Mouse (Mus musculus) kidney, embryonic 15.5 days (tissue): ENCODE data around the gene Golga2. TPM values are rescaled to one million over a fixed set of nuclear protein-coding genes. Genes with fewer than 3 reads are reported as not detected.
A peak's percentile ranks its signal among the peaks of the same experiment; 100 is the strongest.

Experiments
- ATAC-seq: fragments of 200-750 bp; cut with Nextera tagmentation; replicated peaks from 2 replicates; pipeline ENCODE4 v1.8.0; 2017; ENCODE audit warnings: moderate TSS enrichment; ENCODE audit not compliant: low FRiP score
- H3K27ac ChIP-seq: fragments of 300-500 bp; sonication (generic); 2 replicates; pipeline ENCODE4 v1.5.1; 2015; ENCODE audit warnings: mild to moderate bottlenecking, inconsistent platforms
- H3K27me3 ChIP-seq: fragments of 300-500 bp; sonication (generic); 2 replicates; pipeline ENCODE4 v1.6.1; 2015; ENCODE audit warnings: inconsistent platforms
- H3K36me3 ChIP-seq: fragments of 300-500 bp; sonication (generic); 2 replicates; pipeline ENCODE4 v1.6.1; 2015; ENCODE audit warnings: inconsistent platforms
- H3K4me1 ChIP-seq: fragments of 300-500 bp; sonication (generic); 2 replicates; pipeline ENCODE4 v1.6.1; 2015; ENCODE audit warnings: inconsistent platforms
- H3K4me2 ChIP-seq: fragments of 300-500 bp; sonication (generic); 2 replicates; pipeline ENCODE4 v1.6.1; 2015; ENCODE audit warnings: moderate library complexity, mild to moderate bottlenecking, inconsistent platforms
- H3K4me3 ChIP-seq: fragments of 300-500 bp; sonication (generic); replicated peaks from 2 replicates; pipeline ENCODE4 v1.5.1; 2015; ENCODE audit warnings: mild to moderate bottlenecking, inconsistent platforms
- H3K9ac ChIP-seq: fragments of 300-500 bp; sonication (generic); 2 replicates; pipeline ENCODE4 v1.6.1; 2015; ENCODE audit warnings: mild to moderate bottlenecking, inconsistent platforms
- H3K9me3 ChIP-seq: fragments of 300-500 bp; sonication (generic); replicated peaks from 2 replicates; pipeline ENCODE4 v1.6.1; 2016; ENCODE audit warnings: inconsistent platforms
- WGBS: fragments of 180-500 bp; shearing (Covaris S2); methylation state at CpG from one replicate; pipeline ENCODE4 v1.1.7; 2015; ENCODE audit warnings: mixed read lengths; 5-methylcytosine and 5-hydroxymethylcytosine counted together
- polyA plus RNA-seq: library from polyadenylated mRNA; unstranded; fragments of >200 nt; fragmentation: Nextera tagmentation; extraction: Ambion mirVana; gene quantifications from 2 replicates; pipeline ENCODE4 v1.2.1, GENCODE M21; 2015

Gene Golga2
- polyA plus RNA-seq, 1 experiment from 2014 or later, result 27.3 TPM

GRCm38 (mm10) chr2:32256273-32256672 lies 30.9 kb upstream of the Golga2 start:
- Histone ChIP-seq H3K4me2 (no peak overlapping the region), H3K36me3 (peaks cover 69% of the 10 kb centered on the region), H3K9ac (no peak overlapping the region), H3K4me3 (no peak overlapping the region), H3K27me3 (no peaks in the 10 kb centered on the region), H3K9me3 (no peaks in the 10 kb centered on the region), H3K4me1 (peaks cover 15% of the 10 kb centered on the region), H3K27ac (no peak overlapping the region)
- no peak for ATAC-seq
- WGBS, result 94% methylated on average over 11 of the region's 11 CpGs

- H3K4me1 ChIP-seq, result peaks cover 15% of the 10 kb centered on the region
- H3K36me3 ChIP-seq, result peaks cover 42% of the 10 kb centered on the region
- no peaks in the 10 kb centered on the region for H3K9me3 ChIP-seq
- H3K27me3 ChIP-seq, result no peaks in the 10 kb centered on the region
- peak overlapping the region; percentile 61 for H3K27ac ChIP-seq
- ATAC-seq, result no peak
- WGBS, result 39% methylated on average over 6 of the region's 6 CpGs
- peak overlapping the region; percentile 67 for H3K4me3 ChIP-seq
- peak overlapping the region; percentile 61 for H3K4me2 ChIP-seq
- H3K9ac ChIP-seq, result peak overlapping the region; percentile 79
Measured at GRCm38 (mm10) chr2:32258887-32259533, 28.2 kb upstream of the Golga2 start.

DNA sequence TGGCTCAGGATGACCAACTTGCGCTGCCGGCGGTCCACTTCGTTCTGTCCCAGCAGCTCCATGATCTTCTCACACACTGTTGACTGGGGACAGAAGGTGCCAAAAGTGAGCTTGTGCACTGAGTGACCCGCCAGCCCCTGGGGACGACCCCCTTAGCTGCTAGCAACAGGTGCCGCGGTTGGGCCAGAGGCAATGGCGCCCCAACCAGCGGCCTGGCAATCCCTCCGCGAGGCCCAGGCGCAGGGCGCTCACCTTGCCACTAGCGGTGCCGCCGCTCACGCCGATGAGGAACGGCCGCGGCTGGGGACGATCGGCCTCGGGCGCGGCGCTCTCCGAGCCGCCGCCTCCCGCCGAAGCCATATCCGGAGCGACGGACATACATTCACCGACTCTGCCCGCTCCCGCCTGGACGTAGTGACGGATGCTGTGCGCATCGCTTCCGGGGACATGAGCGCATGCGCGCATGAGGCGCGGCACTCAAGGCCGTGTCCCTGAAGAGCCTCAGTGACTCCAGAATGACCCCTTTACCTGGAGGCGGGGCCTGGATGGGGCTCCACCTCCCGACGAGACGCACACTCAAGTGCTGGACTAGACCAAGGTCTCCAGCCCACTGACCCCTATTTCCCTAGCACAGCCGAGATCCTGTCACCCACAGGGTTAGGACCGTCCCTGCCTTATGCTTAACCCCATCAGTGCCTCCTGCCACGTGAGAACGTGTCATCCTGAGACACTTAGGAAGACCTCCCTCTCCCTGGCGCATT lies 27.3 kb upstream of the Golga2 start, which contains the start of gene Uck1:
Gene Uck1 (minus strand): TSS at position 503 of the 761 bp plus-strand sequence.
- H3K4me2 ChIP-seq, result peak within 1 kb of the TSS; percentile 61
- H3K9ac ChIP-seq, result peak within 1 kb of the TSS; percentile 79
- H3K36me3 ChIP-seq, result peaks cover 34% of the 10 kb centered on the region
- WGBS, result 2% methylated on average over 59 of the region's 59 CpGs
- ATAC-seq, result peak; percentile 94
- peak within 1 kb of the TSS; percentile 61 for H3K27ac ChIP-seq
- H3K27me3 ChIP-seq, result no peaks in the 10 kb centered on the region
- H3K4me3 ChIP-seq, result peak within 1 kb of the TSS; percentile 67
- H3K4me1 ChIP-seq, result peaks cover 15% of the 10 kb centered on the region
- no peaks in the 10 kb centered on the region; the same call in 1 of the 2 replicates for H3K9me3 ChIP-seq

DNA sequence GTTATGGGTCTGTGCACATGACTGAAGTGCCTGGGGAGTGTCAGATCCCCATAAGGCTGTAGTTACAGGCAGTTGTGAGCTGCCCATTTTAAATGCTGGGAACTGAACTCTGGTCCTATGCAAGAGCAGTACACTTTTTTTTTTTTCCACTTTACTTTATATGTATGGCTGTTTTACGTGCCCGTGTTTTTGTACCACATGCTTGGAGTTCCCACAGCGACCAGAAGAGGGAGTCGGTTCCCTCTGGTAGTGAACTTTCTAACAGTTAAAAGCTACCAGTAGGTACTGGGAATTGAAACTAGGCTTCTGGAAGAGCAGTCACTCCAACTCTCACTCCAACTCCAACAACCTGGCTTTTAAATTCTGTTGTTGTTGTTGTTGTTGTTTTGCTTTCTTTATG lies 26.5 kb upstream of the Golga2 start:
- H3K27me3 ChIP-seq, result no peaks in the 10 kb centered on the region
- H3K4me2 ChIP-seq, result peak overlapping the region; percentile 61; the same call in 1 of the 2 replicates
- H3K36me3 ChIP-seq, result peaks cover 32% of the 10 kb centered on the region
- no peaks in the 10 kb centered on the region; the same call in 1 of the 2 replicates for H3K9me3 ChIP-seq
- H3K4me3 ChIP-seq, result no peak overlapping the region
- ATAC-seq, result no peak
- 40% methylated on average over 4 of the region's 4 CpGs for WGBS
- no peak overlapping the region for H3K9ac ChIP-seq
- 0 out of 2 replicates have a peak overlapping the region, but pooled peaks have one; percentile 61 for H3K27ac ChIP-seq
- H3K4me1 ChIP-seq, result peaks cover 15% of the 10 kb centered on the region

DNA sequence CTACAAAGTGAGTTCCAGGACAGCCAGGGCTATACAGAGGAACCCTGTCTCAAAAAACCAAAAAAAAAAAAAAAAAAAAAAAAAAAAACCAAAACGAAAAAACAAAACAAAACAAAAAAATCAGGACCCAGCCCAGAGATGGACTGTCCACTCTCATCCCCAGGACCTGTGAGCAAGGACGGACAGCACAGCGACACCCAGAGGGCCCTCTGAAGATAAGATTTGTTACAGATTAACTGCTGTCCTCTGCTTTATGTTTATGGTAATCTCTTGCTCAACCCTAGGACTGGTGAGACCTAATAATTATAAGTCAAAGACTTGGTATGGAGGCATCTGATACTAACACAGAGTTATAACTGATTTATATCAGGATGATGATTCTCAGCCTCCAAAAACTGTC lies 11.4 kb upstream of the Golga2 start:
- no peaks in the 10 kb centered on the region for H3K4me1 ChIP-seq
- no peaks in the 10 kb centered on the region for H3K9me3 ChIP-seq
- no peak overlapping the region for H3K4me2 ChIP-seq
- no peak for ATAC-seq
- no peak overlapping the region for H3K27ac ChIP-seq
- peaks cover 42% of the 10 kb centered on the region for H3K36me3 ChIP-seq
- H3K4me3 ChIP-seq, result no peak overlapping the region
- no peak overlapping the region for H3K9ac ChIP-seq
- no peaks in the 10 kb centered on the region for H3K27me3 ChIP-seq
- WGBS, result 85% methylated on average over 3 of the region's 3 CpGs

- ATAC-seq, result no peak
- Histone ChIP-seq H3K4me2 (no peak overlapping the region), H3K4me1 (peaks cover 11% of the 10 kb centered on the region), H3K27ac (no peak overlapping the region), H3K9ac (no peak overlapping the region), H3K36me3 (peaks cover 86% of the 10 kb centered on the region), H3K27me3 (no peaks in the 10 kb centered on the region), H3K9me3 (no peaks in the 10 kb centered on the region), H3K4me3 (no peak overlapping the region)
- 89% methylated on average over 2 of the region's 2 CpGs for WGBS
Measured at GRCm38 (mm10) chr2:32282289-32282688, 4.9 kb upstream of the Golga2 start.

DNA sequence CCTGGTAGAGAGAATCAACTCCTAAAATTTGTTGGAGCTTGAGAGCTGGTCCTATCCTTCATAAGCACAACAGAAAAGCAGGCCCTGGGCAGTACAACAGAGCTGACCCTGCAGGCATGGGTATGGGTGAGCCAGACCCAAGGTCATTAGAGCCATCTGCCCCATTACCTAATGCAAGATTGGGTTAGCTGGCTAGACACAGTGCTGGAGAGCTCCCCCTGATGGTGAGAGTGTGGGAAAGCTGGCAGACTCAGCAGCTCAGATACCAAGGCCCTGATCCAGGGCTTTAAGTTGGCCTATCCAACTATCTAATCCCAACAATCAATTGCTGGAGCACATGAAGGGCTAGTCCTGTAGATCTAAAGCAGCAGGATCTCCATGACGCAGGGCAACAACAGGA lies 4.5 kb upstream of the Golga2 start:
- WGBS, result 82% methylated on average over 1 of the region's 1 CpGs
- ATAC-seq, result no peak
- Histone ChIP-seq H3K9ac (no peak overlapping the region), H3K27me3 (no peaks in the 10 kb centered on the region), H3K36me3 (peaks cover 82% of the 10 kb centered on the region), H3K27ac (no peak overlapping the region), H3K9me3 (no peaks in the 10 kb centered on the region), H3K4me3 (no peak overlapping the region), H3K4me2 (no peak overlapping the region), H3K4me1 (peaks cover 11% of the 10 kb centered on the region)

- ATAC-seq, result no peak
- no peak overlapping the region for H3K27ac ChIP-seq
- peaks cover 15% of the 10 kb centered on the region for H3K4me1 ChIP-seq
- peaks cover 69% of the 10 kb centered on the region for H3K36me3 ChIP-seq
- 92% methylated on average over 3 of the region's 3 CpGs for WGBS
- no peak overlapping the region for H3K9ac ChIP-seq
- no peaks in the 10 kb centered on the region for H3K9me3 ChIP-seq
- no peak overlapping the region for H3K4me2 ChIP-seq
- H3K27me3 ChIP-seq, result no peaks in the 10 kb centered on the region
- no peak overlapping the region for H3K4me3 ChIP-seq
Measured at GRCm38 (mm10) chr2:32283986-32284385, 3.2 kb upstream of the Golga2 start.

- ATAC-seq, result peak; percentile 98
- Histone ChIP-seq H3K9me3 (no peaks in the 10 kb centered on the region), H3K9ac (peak within 1 kb of the TSS; percentile 86), H3K4me3 (peak within 1 kb of the TSS; percentile 82), H3K27ac (peak within 1 kb of the TSS; percentile 83), H3K27me3 (no peaks in the 10 kb centered on the region), H3K4me2 (peak within 1 kb of the TSS; percentile 84), H3K4me1 (peaks cover 21% of the 10 kb centered on the region), H3K36me3 (peaks cover 48% of the 10 kb centered on the region)
- under 1% methylated on average over 41 of the region's 41 CpGs for WGBS
Measured at GRCm38 (mm10) chr2:32287923-32288367, 761 bp downstream of the Golga2 start, which contains the start of gene Swi5. Gene Swi5, minus strand, starts transcription at chr2:32288075.

GRCm38 (mm10) chr2:32288371-32288931 lies 1.3 kb downstream of the Golga2 start:
- Histone ChIP-seq H3K4me3 (peak overlapping the region; percentile 82), H3K4me2 (peak overlapping the region; percentile 76), H3K27ac (peak overlapping the region; percentile 79), H3K4me1 (peaks cover 21% of the 10 kb centered on the region), H3K9me3 (no peaks in the 10 kb centered on the region), H3K9ac (peak overlapping the region; percentile 79), H3K36me3 (peaks cover 46% of the 10 kb centered on the region), H3K27me3 (no peaks in the 10 kb centered on the region)
- peak; percentile 68 for ATAC-seq
- 3% methylated on average over 29 of the region's 29 CpGs for WGBS

GRCm38 (mm10) chr2:32289578-32289977 lies 2.4 kb downstream of the Golga2 start:
- peak overlapping the region; percentile 82 for H3K4me3 ChIP-seq
- ATAC-seq, result no peak
- no peak overlapping the region for H3K27ac ChIP-seq
- peak overlapping the region; percentile 76 for H3K4me2 ChIP-seq
- no peaks in the 10 kb centered on the region for H3K9me3 ChIP-seq
- peak overlapping the region; percentile 79; the same call in 1 of the 2 replicates for H3K9ac ChIP-seq
- peaks cover 45% of the 10 kb centered on the region for H3K36me3 ChIP-seq
- no peaks in the 10 kb centered on the region for H3K27me3 ChIP-seq
- H3K4me1 ChIP-seq, result peaks cover 21% of the 10 kb centered on the region

GRCm38 (mm10) chr2:32294348-32294747 lies 7.2 kb downstream of the Golga2 start:
- no peak for ATAC-seq
- peaks cover 77% of the 10 kb centered on the region for H3K36me3 ChIP-seq

More at GRCm38 (mm10) chr2:32294348-32294747, 7.2 kb downstream of the Golga2 start:
- Histone ChIP-seq H3K9ac (no peak overlapping the region), H3K27ac (no peak overlapping the region), H3K27me3 (no peaks in the 10 kb centered on the region), H3K9me3 (no peaks in the 10 kb centered on the region), H3K4me2 (no peak overlapping the region), H3K4me1 (peaks cover 2% of the 10 kb centered on the region), H3K4me3 (no peak overlapping the region)
- WGBS, result 85% methylated on average over 8 of the region's 8 CpGs
